Mouse (Mus musculus): ENCODE results near the gene Rnf7. TPM values are rescaled to one million over a fixed set of nuclear protein-coding genes. Genes with fewer than 3 reads are reported as not detected.

Gene Rnf7
- total RNA-seq, 1 experiment from 2014 or later: 19.0 TPM

DNA sequence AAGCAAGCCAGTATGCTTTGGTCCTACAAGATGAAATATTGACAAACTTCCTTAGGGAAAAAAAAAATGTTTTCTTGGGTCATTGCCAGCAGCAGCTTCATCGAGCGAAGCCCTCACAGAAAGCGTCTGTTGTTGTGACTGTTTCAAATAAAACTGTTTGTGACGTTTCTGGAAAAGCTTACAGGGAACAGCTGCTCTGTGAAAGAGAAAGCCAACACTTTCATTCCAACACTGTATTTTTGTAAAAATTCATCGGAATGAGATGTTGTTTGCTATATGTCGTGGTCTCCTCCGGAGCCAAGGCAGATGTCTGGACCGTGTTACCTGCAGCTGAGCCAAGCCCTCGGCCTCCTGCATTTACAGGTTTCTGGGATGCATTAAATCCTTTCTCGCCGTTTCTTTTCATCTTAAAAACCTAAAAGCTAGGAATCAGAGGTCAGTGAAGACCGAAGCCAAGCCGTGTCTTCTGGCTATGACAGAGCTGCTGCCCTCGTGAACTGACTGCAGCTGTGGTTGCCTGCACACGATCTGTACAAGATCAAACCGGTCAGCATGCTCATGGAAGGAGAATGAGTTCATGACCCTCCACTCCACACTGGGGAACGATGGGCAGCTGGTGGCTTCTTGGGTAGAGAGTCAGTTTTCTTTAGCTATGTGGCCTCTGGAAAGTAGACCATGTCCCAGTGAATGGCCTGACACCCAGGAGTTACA is 50.0 kb downstream of the Rnf7 start:
- no peak for ATAC-seq (ENCODE audit: extremely low read depth, insufficient number of reproducible peaks, low FRiP score, poor library complexity, severe bottlenecking)

DNA sequence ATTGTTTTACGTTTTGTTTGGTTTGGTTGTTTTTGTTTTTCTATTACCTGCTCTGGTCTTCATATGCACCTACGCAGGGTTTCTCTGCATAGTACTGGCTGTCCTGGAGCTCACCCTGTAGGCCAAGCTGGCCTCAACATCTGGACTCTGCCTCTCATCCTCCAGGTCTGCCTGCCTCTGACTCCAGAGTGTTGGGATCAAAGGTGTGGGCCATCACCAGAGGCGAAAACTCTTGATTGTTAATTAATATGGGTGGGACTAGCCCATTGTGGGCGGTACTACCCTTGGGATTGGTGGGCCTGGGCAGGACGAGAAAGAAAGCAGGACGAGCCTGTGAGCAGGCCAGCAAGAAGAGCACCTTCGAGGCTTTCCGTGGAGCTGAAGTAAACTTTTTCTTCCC is 54.4 kb downstream of the Rnf7 start:
- ATAC-seq (ENCODE audit: extremely low read depth, insufficient number of reproducible peaks, low FRiP score, poor library complexity, severe bottlenecking): no peak

Other genes starting within 250 kb of the Rnf7 start
- gene Atp1b3, start 114.2 kb downstream of the Rnf7 start, total RNA-seq (2017): 149 and 162 TPM in 2 replicates
- not detected in 2 replicates for gene Gm28729, start 46.6 kb upstream of the Rnf7 start, total RNA-seq (2017)
- gene Rasa2, start 152.9 kb upstream of the Rnf7 start, total RNA-seq (2017): 61.8 and 77.9 TPM in 2 replicates

Data from neutrophil, adult 5-6 weeks (primary cell).